In genomic region chr3:108851554-108851953, GRCm38 (mm10) we compare ENCODE assay signal across 19 mouse cellular contexts. TPM values are rescaled to one million over a fixed set of nuclear protein-coding genes. Genes with fewer than 3 reads are reported as not detected.
A peak's percentile ranks its signal among the peaks of the same experiment; 100 is the strongest.
DNase-seq lines count a peak whose midpoint lies in the region; ATAC-seq and TF ChIP-seq lines count a peak whose summit lies in the region.
"Had no signal": no experiment of that assay in that cellular context is flagged by ENCODE, and none has a peak within 500 bp of the region (broad histone marks: within the 10 kb centered on the region; RNA-seq: fewer than 3 reads in every experiment).

No protein-coding gene starts in this region.

- H3K79me2 ChIP-seq in heart, adult 2 months (replicated peaks; ENCODE audit: control insufficient read depth, insufficient read depth, low read length), result no peaks in the 10 kb centered on the region

- TF ChIP-seq EP300 in heart, adult 2 months (IDR thresholded peaks at IDR 0.05; ENCODE audit: insufficient read depth, low read depth, low read length), result no peak
- no peak for TF ChIP-seq EP300 in stomach, postnatal 0 days (optimal IDR thresholded peaks at IDR 0.05)

- no peaks in the 10 kb centered on the region for H3K9me3 ChIP-seq in midbrain, postnatal 0 days (ENCODE audit: low read length)
- H3K9me3 ChIP-seq in midbrain, embryonic 13.5 days, result no peaks in the 10 kb centered on the region
- no peaks in the 10 kb centered on the region for H3K9me3 ChIP-seq in stomach, postnatal 0 days (ENCODE audit: control insufficient read depth, low read length)
- H3K9me3 ChIP-seq in kidney, embryonic 15.5 days (replicated peaks), result no peaks in the 10 kb centered on the region
- H3K9me3 ChIP-seq in hindbrain, embryonic 12.5 days (replicated peaks), result no peaks in the 10 kb centered on the region
- H3K9me3 ChIP-seq: embryonic facial prominence, embryonic 12.5 days; forebrain, embryonic 13.5 days; heart, embryonic 13.5 days; hindbrain, embryonic 13.5 days had no signal

- no peaks in the 10 kb centered on the region for H3K27me3 ChIP-seq in heart, adult 2 months (ENCODE audit: control insufficient read depth, insufficient read depth, low read length)
- no peaks in the 10 kb centered on the region for H3K27me3 ChIP-seq in midbrain, postnatal 0 days (ENCODE audit: insufficient read depth, low read length)
- no peaks in the 10 kb centered on the region for H3K27me3 ChIP-seq in midbrain, embryonic 13.5 days
- H3K27me3 ChIP-seq in stomach, postnatal 0 days (ENCODE audit: control insufficient read depth, insufficient read depth, low read length), result no peaks in the 10 kb centered on the region
- H3K27me3 ChIP-seq in kidney, embryonic 15.5 days, result no peaks in the 10 kb centered on the region
- no peaks in the 10 kb centered on the region for H3K27me3 ChIP-seq in hindbrain, embryonic 12.5 days
- H3K27me3 ChIP-seq: embryonic facial prominence, embryonic 12.5 days; forebrain, embryonic 13.5 days; heart, embryonic 13.5 days; hindbrain, embryonic 13.5 days had no signal

- ATAC-seq in midbrain, postnatal 0 days (ENCODE audit: low FRiP score), result no peak
- no peak for ATAC-seq in midbrain, embryonic 13.5 days
- ATAC-seq in stomach, postnatal 0 days (ENCODE audit: low FRiP score, low TSS enrichment), result no peak
- no peak for ATAC-seq in kidney, embryonic 15.5 days (replicated peaks; ENCODE audit: low FRiP score)
- ATAC-seq in hindbrain, embryonic 12.5 days (ENCODE audit: low FRiP score), result no peak
- ATAC-seq: forebrain, embryonic 13.5 days had no signal

- TF ChIP-seq POLR2A in heart, adult 2 months (IDR thresholded peaks at IDR 0.05; ENCODE audit: insufficient read depth, low read depth, low read length), result no peak

- 76% methylated on average over 3 of the region's 3 CpGs for WGBS in heart, adult 2 months
- 82% methylated on average over 3 of the region's 3 CpGs for WGBS in midbrain, postnatal 0 days
- 77% methylated on average over 3 of the region's 3 CpGs for WGBS in midbrain, embryonic 13.5 days
- 40% methylated on average over 3 of the region's 3 CpGs for WGBS in stomach, postnatal 0 days
- WGBS in kidney, embryonic 15.5 days, result 63% methylated on average over 3 of the region's 3 CpGs
- 86% methylated on average over 3 of the region's 3 CpGs for WGBS in hindbrain, embryonic 12.5 days

- no peak overlapping the region for H3K4me3 ChIP-seq in heart, adult 2 months
- H3K4me3 ChIP-seq in midbrain, postnatal 0 days (ENCODE audit: low read depth, low read length), result no peak overlapping the region
- no peak overlapping the region for H3K4me3 ChIP-seq in midbrain, embryonic 13.5 days (replicated peaks)
- no peak overlapping the region for H3K4me3 ChIP-seq in stomach, postnatal 0 days (ENCODE audit: low read depth, low read length)
- H3K4me3 ChIP-seq in kidney, embryonic 15.5 days (replicated peaks), result no peak overlapping the region
- H3K4me3 ChIP-seq in hindbrain, embryonic 12.5 days, result no peak overlapping the region
- H3K4me3 ChIP-seq: embryonic facial prominence, embryonic 12.5 days; forebrain, embryonic 13.5 days; heart, embryonic 13.5 days; hindbrain, embryonic 13.5 days had no signal

- H3K27ac ChIP-seq in heart, adult 2 months, result no peak overlapping the region
- no peak overlapping the region for H3K27ac ChIP-seq in midbrain, postnatal 0 days (ENCODE audit: low read depth, low read length)
- no peak overlapping the region for H3K27ac ChIP-seq in midbrain, embryonic 13.5 days
- no peak overlapping the region for H3K27ac ChIP-seq in stomach, postnatal 0 days (replicated peaks)
- no peak overlapping the region for H3K27ac ChIP-seq in kidney, embryonic 15.5 days
- no peak overlapping the region for H3K27ac ChIP-seq in hindbrain, embryonic 12.5 days
- H3K27ac ChIP-seq: embryonic facial prominence, embryonic 12.5 days; forebrain, embryonic 13.5 days; heart, embryonic 13.5 days had no signal

- TF ChIP-seq CTCF in heart, adult 2 months (IDR thresholded peaks at IDR 0.05), result no peak
- peak; percentile 35 for TF ChIP-seq CTCF in midbrain, postnatal 0 days (IDR thresholded peaks at IDR 0.05)
- TF ChIP-seq CTCF in stomach, postnatal 0 days (IDR thresholded peaks at IDR 0.05; ENCODE audit: low read depth), result peak; percentile 41

- no peak overlapping the region for H3K9ac ChIP-seq in heart, adult 2 months (ENCODE audit: low read depth, low read length)
- H3K9ac ChIP-seq in midbrain, postnatal 0 days (replicated peaks; ENCODE audit: low read length, poor library complexity, severe bottlenecking), result no peak overlapping the region
- no peak overlapping the region for H3K9ac ChIP-seq in midbrain, embryonic 13.5 days (replicated peaks)
- H3K9ac ChIP-seq in stomach, postnatal 0 days (ENCODE audit: low read length), result no peak overlapping the region
- no peak overlapping the region for H3K9ac ChIP-seq in kidney, embryonic 15.5 days
- no peak overlapping the region for H3K9ac ChIP-seq in hindbrain, embryonic 12.5 days
- H3K9ac ChIP-seq: embryonic facial prominence, embryonic 12.5 days; forebrain, embryonic 13.5 days; heart, embryonic 13.5 days; hindbrain, embryonic 13.5 days had no signal

- no peaks in the 10 kb centered on the region for H3K36me3 ChIP-seq in heart, adult 2 months (ENCODE audit: control insufficient read depth, insufficient read depth, low read length)
- no peaks in the 10 kb centered on the region for H3K36me3 ChIP-seq in midbrain, postnatal 0 days (ENCODE audit: insufficient read depth, low read length)
- no peaks in the 10 kb centered on the region for H3K36me3 ChIP-seq in midbrain, embryonic 13.5 days
- H3K36me3 ChIP-seq in stomach, postnatal 0 days (ENCODE audit: control insufficient read depth, insufficient read depth, low read length), result no peaks in the 10 kb centered on the region
- no peaks in the 10 kb centered on the region for H3K36me3 ChIP-seq in kidney, embryonic 15.5 days
- no peaks in the 10 kb centered on the region for H3K36me3 ChIP-seq in hindbrain, embryonic 12.5 days
- H3K36me3 ChIP-seq: embryonic facial prominence, embryonic 12.5 days; heart, embryonic 13.5 days; hindbrain, embryonic 13.5 days had no signal

- intact Hi-C loops in heart, adult 2 months (cut with DNase I), result no loop called here

- peaks cover 8% of the 10 kb centered on the region for H3K4me1 ChIP-seq in heart, adult 2 months (ENCODE audit: control insufficient read depth, insufficient read depth, low read length)
- H3K4me1 ChIP-seq in midbrain, postnatal 0 days (ENCODE audit: insufficient read depth, low read length), result peaks cover 6% of the 10 kb centered on the region
- H3K4me1 ChIP-seq in midbrain, embryonic 13.5 days (replicated peaks), result peaks cover 14% of the 10 kb centered on the region
- H3K4me1 ChIP-seq in stomach, postnatal 0 days (replicated peaks; ENCODE audit: control insufficient read depth, insufficient read depth), result no peaks in the 10 kb centered on the region
- H3K4me1 ChIP-seq in kidney, embryonic 15.5 days, result peaks cover 8% of the 10 kb centered on the region; the same call in 1 of the 2 replicates
- H3K4me1 ChIP-seq in hindbrain, embryonic 12.5 days, result peaks cover 11% of the 10 kb centered on the region

- peak; percentile 30 for DNase-seq in heart, adult 11 months
- DNase-seq in heart, adult 2 months, result no peak
- DNase-seq in midbrain, postnatal 0 days (ENCODE audit: low spot score), result no peak
- DNase-seq in gonadal fat pad, adult 2 months (ENCODE audit: low read depth), result peak; percentile 62
- no peak for DNase-seq in stomach, postnatal 0 days (ENCODE audit: low spot score)
- DNase-seq: adrenal gland, postnatal 10 days; cerebellum, adult 11-12 months; cerebellum, adult 9-10 months; heart, postnatal 36 days; kidney, adult 11 months had no signal

- H3K4me2 ChIP-seq in midbrain, postnatal 0 days (ENCODE audit: low read depth, low read length, poor library complexity, severe bottlenecking), result no peak overlapping the region
- no peak overlapping the region for H3K4me2 ChIP-seq in midbrain, embryonic 13.5 days (replicated peaks)
- H3K4me2 ChIP-seq in stomach, postnatal 0 days (replicated peaks; ENCODE audit: low read depth), result no peak overlapping the region
- H3K4me2 ChIP-seq in kidney, embryonic 15.5 days, result no peak overlapping the region
- no peak overlapping the region for H3K4me2 ChIP-seq in hindbrain, embryonic 12.5 days (replicated peaks)
- H3K4me2 ChIP-seq: embryonic facial prominence, embryonic 12.5 days; forebrain, embryonic 13.5 days; heart, embryonic 13.5 days; hindbrain, embryonic 13.5 days had no signal

RNA-seq across cellular contexts. Expression of gene Stxbp3, which starts 11.2 kb away (rescaled TPM):
- total RNA-seq in heart, adult 2 months (2021), result 10 to 100 TPM; 25.7 to 27.3 TPM
- polyA plus RNA-seq in heart, adult 2 months (2012; rRNA removed), result 7.0 and 11.8 TPM in 2 replicates
- 8.8 and 12.3 TPM in 2 replicates for total RNA-seq in midbrain, postnatal 0 days (2014; rRNA removed)
- 10.7 and 11.7 TPM in 2 replicates for polyA plus RNA-seq in midbrain, postnatal 0 days (2015; fragmentation: Nextera tagmentation; extraction: Ambion mirVana)
- polyA plus RNA-seq in midbrain, embryonic 13.5 days (2015; fragmentation: Nextera tagmentation; extraction: Ambion mirVana), result 16.0 and 16.1 TPM in 2 replicates
- polyA plus RNA-seq in gonadal fat pad, adult 2 months (2012; rRNA removed), result 14.2 and 17.3 TPM in 2 replicates
- 38.6 and 39.3 TPM in 2 replicates for polyA plus RNA-seq in stomach, postnatal 0 days (2015; fragmentation: Nextera tagmentation; extraction: Ambion mirVana)
- 34.9 and 35.6 TPM in 2 replicates for polyA plus RNA-seq in kidney, embryonic 15.5 days (2015; fragmentation: Nextera tagmentation; extraction: Ambion mirVana)
- polyA plus RNA-seq in hindbrain, embryonic 12.5 days (2016; fragmentation: Nextera tagmentation; extraction: Ambion mirVana), result 23.2 and 25.1 TPM in 2 replicates

RNA-seq across cellular contexts. Expression of gene Fndc7, which starts 38.3 kb away (rescaled TPM):
- under 1 TPM; 0.08 to 0.16 TPM for total RNA-seq in heart, adult 2 months (2021)
- 0.27 and 0.47 TPM in 2 replicates for polyA plus RNA-seq in heart, adult 2 months (2012; rRNA removed)
- not detected in 2 replicates for total RNA-seq in midbrain, postnatal 0 days (2014; rRNA removed)
- polyA plus RNA-seq in midbrain, postnatal 0 days (2015; fragmentation: Nextera tagmentation; extraction: Ambion mirVana), result 0.09 TPM in 1 of 2 replicates, not detected in the other
- polyA plus RNA-seq in midbrain, embryonic 13.5 days (2015; fragmentation: Nextera tagmentation; extraction: Ambion mirVana), result not detected in 2 replicates
- 3.1 and 5.9 TPM in 2 replicates for polyA plus RNA-seq in gonadal fat pad, adult 2 months (2012; rRNA removed)
- 0.28 and 0.67 TPM in 2 replicates for polyA plus RNA-seq in stomach, postnatal 0 days (2015; fragmentation: Nextera tagmentation; extraction: Ambion mirVana)
- 0.10 TPM in 1 of 2 replicates, not detected in the other for polyA plus RNA-seq in kidney, embryonic 15.5 days (2015; fragmentation: Nextera tagmentation; extraction: Ambion mirVana)
- polyA plus RNA-seq in hindbrain, embryonic 12.5 days (2016; fragmentation: Nextera tagmentation; extraction: Ambion mirVana), result 0.12 and 0.22 TPM in 2 replicates
- total RNA-seq: gastrocnemius, adult 8-10 months had no signal
- polyA plus RNA-seq: forebrain, embryonic 13.5 days; heart, postnatal 0 days had no signal

RNA-seq across cellular contexts. Expression of gene Prpf38b, which starts 60.0 kb away (rescaled TPM):
- total RNA-seq in heart, adult 2 months (2021), result 10 to 100 TPM; 17.3 to 21.1 TPM
- polyA plus RNA-seq in heart, adult 2 months (2012; rRNA removed), result 13.6 and 17.8 TPM in 2 replicates
- 33.5 and 36.9 TPM in 2 replicates for total RNA-seq in midbrain, postnatal 0 days (2014; rRNA removed)
- 32.5 and 42.2 TPM in 2 replicates for polyA plus RNA-seq in midbrain, postnatal 0 days (2015; fragmentation: Nextera tagmentation; extraction: Ambion mirVana)
- polyA plus RNA-seq in midbrain, embryonic 13.5 days (2015; fragmentation: Nextera tagmentation; extraction: Ambion mirVana), result 67.1 and 72.2 TPM in 2 replicates
- polyA plus RNA-seq in gonadal fat pad, adult 2 months (2012; rRNA removed), result 40.6 and 49.2 TPM in 2 replicates
- 26.1 and 31.1 TPM in 2 replicates for polyA plus RNA-seq in stomach, postnatal 0 days (2015; fragmentation: Nextera tagmentation; extraction: Ambion mirVana)
- 71.7 and 74.7 TPM in 2 replicates for polyA plus RNA-seq in kidney, embryonic 15.5 days (2015; fragmentation: Nextera tagmentation; extraction: Ambion mirVana)
- polyA plus RNA-seq in hindbrain, embryonic 12.5 days (2016; fragmentation: Nextera tagmentation; extraction: Ambion mirVana), result 87.6 and 103 TPM in 2 replicates

Comparison
In these comparisons a context has a peak if more than half of its experiments do, and no peak if none do; other contexts are left out.
1. DNase-seq: peak in heart, adult 11 months (single experiment) and gonadal fat pad, adult 2 months (single experiment); none in heart, adult 2 months (0 of 2), midbrain, postnatal 0 days (single experiment) and stomach, postnatal 0 days (single experiment).